Mouse (Mus musculus): ENCODE measurements around the gene Pmm2. TPM values are rescaled to one million over a fixed set of nuclear protein-coding genes. Genes with fewer than 3 reads are reported as not detected.

The Pmm2 gene
- polyA plus RNA-seq, 1 experiment: 29.3 TPM

- no peaks in the 10 kb centered on the region for H3K9me3 ChIP-seq
- TF ChIP-seq FLI1 (IDR thresholded peaks at IDR 0.05; ENCODE audit: low read length): no peak
- TF ChIP-seq GATA1 (IDR thresholded peaks at IDR 0.05; ENCODE audit: borderline replicate concordance, low read length): no peak
- H3K4me1 ChIP-seq: peaks cover 51% of the 10 kb centered on the region
- peaks cover 19% of the 10 kb centered on the region for H3K27me3 ChIP-seq (replicated peaks)
- no peaks in the 10 kb centered on the region for H3K36me3 ChIP-seq (replicated peaks; ENCODE audit: low read length)
- no peak overlapping the region for H3K4me3 ChIP-seq (replicated peaks)
These were observed 38.1 kb downstream of the Pmm2 start for GRCm38 (mm10) chr16:8675559-8675958.

DNA sequence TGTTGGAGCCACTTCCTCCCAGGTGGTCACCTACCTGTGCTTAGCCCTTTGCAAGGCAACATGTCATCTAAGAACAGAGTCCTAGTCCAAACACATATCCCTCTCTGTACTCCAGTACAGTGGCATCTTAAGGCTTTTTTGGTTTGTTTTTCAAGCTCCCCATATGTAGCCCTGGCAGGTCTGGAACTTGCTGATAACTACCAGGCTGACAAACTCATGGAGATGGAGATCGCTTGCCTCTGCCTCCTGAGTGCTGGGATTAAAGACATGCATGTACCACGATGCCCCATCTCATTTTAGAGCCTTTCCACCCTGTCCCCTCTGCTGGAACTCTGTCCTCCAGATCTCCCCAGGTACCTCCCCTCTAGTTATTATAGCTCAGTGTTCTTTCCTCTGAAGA is 38.8 kb downstream of the Pmm2 start:
- no peaks in the 10 kb centered on the region for H3K9me3 ChIP-seq
- H3K27me3 ChIP-seq (replicated peaks): peaks cover 14% of the 10 kb centered on the region
- no peaks in the 10 kb centered on the region for H3K36me3 ChIP-seq (replicated peaks; ENCODE audit: low read length)
- H3K4me3 ChIP-seq (replicated peaks): no peak overlapping the region
- TF ChIP-seq FLI1 (IDR thresholded peaks at IDR 0.05; ENCODE audit: low read length) (no peak), GATA1 (IDR thresholded peaks at IDR 0.05; ENCODE audit: borderline replicate concordance, low read length) (no peak)
- H3K4me1 ChIP-seq: peaks cover 44% of the 10 kb centered on the region

DNA sequence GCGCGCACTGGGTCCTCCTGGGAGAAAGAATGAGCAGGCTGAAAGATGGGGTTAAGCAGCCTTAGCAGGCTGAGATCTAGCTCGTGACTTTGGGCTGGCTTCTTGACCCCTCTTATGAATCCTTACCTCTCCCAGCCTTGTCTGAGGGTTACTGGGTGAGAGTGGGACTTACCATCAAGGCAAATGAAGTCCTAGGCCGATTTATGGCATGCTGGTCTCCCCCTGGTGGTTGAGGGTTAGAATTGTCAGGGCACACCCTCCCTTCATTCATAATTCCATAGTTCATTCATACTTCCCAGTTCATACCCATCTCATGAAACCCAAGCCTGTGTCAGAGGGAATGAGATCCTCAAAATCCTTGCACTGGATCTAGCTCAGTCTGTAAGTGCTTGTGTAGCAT is 39.3 kb downstream of the Pmm2 start:
- no peaks in the 10 kb centered on the region for H3K9me3 ChIP-seq
- TF ChIP-seq FLI1 (IDR thresholded peaks at IDR 0.05; ENCODE audit: low read length) (no peak), GATA1 (IDR thresholded peaks at IDR 0.05; ENCODE audit: borderline replicate concordance, low read length) (no peak)
- peaks cover 10% of the 10 kb centered on the region for H3K27me3 ChIP-seq (replicated peaks)
- peaks cover 39% of the 10 kb centered on the region for H3K4me1 ChIP-seq
- no peak overlapping the region for H3K4me3 ChIP-seq (replicated peaks)
- H3K36me3 ChIP-seq (replicated peaks; ENCODE audit: low read length): no peaks in the 10 kb centered on the region

GRCm38 (mm10) chr16:8678035-8678434 is 40.6 kb downstream of the Pmm2 start:
- Histone ChIP-seq H3K4me1 (peaks cover 27% of the 10 kb centered on the region), H3K4me3 (replicated peaks) (no peak overlapping the region), H3K36me3 (replicated peaks; ENCODE audit: low read length) (no peaks in the 10 kb centered on the region), H3K27me3 (replicated peaks) (peaks cover 10% of the 10 kb centered on the region), H3K9me3 (no peaks in the 10 kb centered on the region)
- TF ChIP-seq GATA1 (IDR thresholded peaks at IDR 0.05; ENCODE audit: borderline replicate concordance, low read length) (no peak), FLI1 (IDR thresholded peaks at IDR 0.05; ENCODE audit: low read length) (no peak)

GRCm38 (mm10) chr16:8678676-8679075 is 41.2 kb downstream of the Pmm2 start:
- H3K27me3 ChIP-seq (replicated peaks): peaks cover 10% of the 10 kb centered on the region
- peaks cover 4% of the 10 kb centered on the region for H3K36me3 ChIP-seq (replicated peaks; ENCODE audit: low read length)
- no peak overlapping the region for H3K4me3 ChIP-seq (replicated peaks)
- H3K9me3 ChIP-seq: no peaks in the 10 kb centered on the region
- TF ChIP-seq GATA1 (IDR thresholded peaks at IDR 0.05; ENCODE audit: borderline replicate concordance, low read length) (no peak), FLI1 (IDR thresholded peaks at IDR 0.05; ENCODE audit: low read length) (no peak)
- H3K4me1 ChIP-seq: peaks cover 20% of the 10 kb centered on the region

GRCm38 (mm10) chr16:8679780-8680179 is 42.3 kb downstream of the Pmm2 start:
- Histone ChIP-seq H3K9me3 (no peaks in the 10 kb centered on the region), H3K4me3 (replicated peaks) (no peak overlapping the region), H3K4me1 (peaks cover 12% of the 10 kb centered on the region), H3K27me3 (replicated peaks) (peaks cover 8% of the 10 kb centered on the region), H3K36me3 (replicated peaks; ENCODE audit: low read length) (peaks cover 5% of the 10 kb centered on the region)
- TF ChIP-seq FLI1 (IDR thresholded peaks at IDR 0.05; ENCODE audit: low read length) (no peak), GATA1 (IDR thresholded peaks at IDR 0.05; ENCODE audit: borderline replicate concordance, low read length) (no peak)

- Histone ChIP-seq H3K36me3 (replicated peaks; ENCODE audit: low read length) (peaks cover 9% of the 10 kb centered on the region), H3K9me3 (no peaks in the 10 kb centered on the region), H3K27me3 (replicated peaks) (peaks cover 8% of the 10 kb centered on the region), H3K4me1 (peaks cover 15% of the 10 kb centered on the region), H3K4me3 (replicated peaks) (no peak within 1 kb of the TSS)
- TF ChIP-seq FLI1 (IDR thresholded peaks at IDR 0.05; ENCODE audit: low read length) (no peak), GATA1 (IDR thresholded peaks at IDR 0.05; ENCODE audit: borderline replicate concordance, low read length) (no peak)
These were observed 43.0 kb downstream of the Pmm2 start, which contains the start of gene Gm5767 for GRCm38 (mm10) chr16:8680470-8680869. Gene Gm5767, plus strand, starts transcription at chr16:8680770.

DNA sequence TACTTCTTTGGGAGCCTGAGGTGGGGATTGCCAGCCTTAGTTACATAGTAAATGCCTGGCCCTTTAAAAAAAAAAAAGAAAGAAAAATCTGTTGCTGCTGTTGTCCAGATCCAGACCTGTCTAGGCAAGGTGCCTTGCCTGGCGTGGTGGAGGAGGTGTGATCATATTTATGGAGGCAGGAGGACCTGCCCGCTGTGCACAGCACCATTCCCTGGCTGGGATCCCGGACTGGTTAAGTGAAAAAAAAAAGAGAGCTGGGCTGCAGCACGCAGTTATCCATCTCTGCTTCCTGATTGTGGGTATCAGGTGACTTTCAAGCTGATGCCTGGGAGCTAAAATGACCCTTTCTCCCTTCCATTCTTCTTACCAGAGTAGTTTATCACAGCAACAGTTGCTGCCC is 47.6 kb downstream of the Pmm2 start:
- H3K27me3 ChIP-seq (replicated peaks): peaks cover 2% of the 10 kb centered on the region
- H3K9me3 ChIP-seq: no peaks in the 10 kb centered on the region
- no peak for TF ChIP-seq FLI1 (IDR thresholded peaks at IDR 0.05; ENCODE audit: low read length)
- no peak for TF ChIP-seq GATA1 (IDR thresholded peaks at IDR 0.05; ENCODE audit: borderline replicate concordance, low read length)
- peaks cover 52% of the 10 kb centered on the region for H3K36me3 ChIP-seq (replicated peaks; ENCODE audit: low read length)
- H3K4me3 ChIP-seq (replicated peaks): no peak overlapping the region
- peaks cover 37% of the 10 kb centered on the region for H3K4me1 ChIP-seq

GRCm38 (mm10) chr16:8686121-8686870 is 48.8 kb downstream of the Pmm2 start:
- Histone ChIP-seq H3K27me3 (replicated peaks) (no peaks in the 10 kb centered on the region), H3K36me3 (replicated peaks; ENCODE audit: low read length) (peaks cover 64% of the 10 kb centered on the region), H3K4me1 (peaks cover 37% of the 10 kb centered on the region), H3K9me3 (no peaks in the 10 kb centered on the region), H3K4me3 (replicated peaks) (no peak overlapping the region)
- no peak for TF ChIP-seq GATA1 (IDR thresholded peaks at IDR 0.05; ENCODE audit: borderline replicate concordance, low read length)

GRCm38 (mm10) chr16:8686871-8687535 is 49.5 kb downstream of the Pmm2 start:
- Histone ChIP-seq H3K4me1 (peaks cover 39% of the 10 kb centered on the region), H3K27me3 (replicated peaks) (no peaks in the 10 kb centered on the region), H3K36me3 (replicated peaks; ENCODE audit: low read length) (peaks cover 71% of the 10 kb centered on the region), H3K9me3 (no peaks in the 10 kb centered on the region), H3K4me3 (replicated peaks) (peak overlapping the region; percentile 15)
- TF ChIP-seq GATA1 (IDR thresholded peaks at IDR 0.05; ENCODE audit: borderline replicate concordance, low read length): no peak
- TF ChIP-seq FLI1 (IDR thresholded peaks at IDR 0.05; ENCODE audit: low read length): no peak
